Mouse (Mus musculus): ENCODE results near the gene Tcp11l2. TPM values are rescaled to one million over a fixed set of nuclear protein-coding genes. Genes with fewer than 3 reads are reported as not detected.

Tcp11l2 gene
- polyA plus RNA-seq, 1 experiment from 2014 or later = 36.2 TPM

- Histone ChIP-seq H3K9me3 (ENCODE audit: control insufficient read depth, low read length) (peaks cover 9% of the 10 kb centered on the region), H3K27me3 (ENCODE audit: control insufficient read depth, insufficient read depth, low read length) (no peaks in the 10 kb centered on the region), H3K36me3 (ENCODE audit: control insufficient read depth, insufficient read depth, low read length) (no peaks in the 10 kb centered on the region), H3K4me3 (ENCODE audit: control insufficient read depth in 1 of 2, insufficient read depth in 1 of 2, low read depth in 1 of 2, low read length in 2 of 2) (no peak overlapping the region), H3K4me1 (ENCODE audit: control insufficient read depth in 2 of 2, insufficient read depth in 2 of 2, low read length in 2 of 2) (peaks cover 3 to 4% of the 10 kb centered on the region in 2 experiments; a peak in 2 of 4 replicates), H3K4me2 (ENCODE audit: low read length) (no peak overlapping the region), H3K9ac (ENCODE audit: low read length) (no peak overlapping the region), H3K27ac (replicated peaks in 1 of 2; ENCODE audit: control insufficient read depth in 1 of 2, insufficient read depth in 1 of 2, low read depth in 2 of 2, low read length in 2 of 2) (no peak overlapping the region)
- 83% methylated on average over 4 of the region's 4 CpGs for WGBS
- ATAC-seq (ENCODE audit: insufficient number of reproducible peaks, insufficient read depth, low FRiP score, low read depth) = no peak
Observed at GRCm38 (mm10) chr10:84559986-84560385, 16.4 kb upstream of the Tcp11l2 start.

- no peak for ATAC-seq (ENCODE audit: insufficient number of reproducible peaks, insufficient read depth, low FRiP score, low read depth)
- H3K9me3 ChIP-seq (ENCODE audit: control insufficient read depth, low read length) = peaks cover 9% of the 10 kb centered on the region
- H3K4me2 ChIP-seq (ENCODE audit: low read length) = no peak overlapping the region
- H3K4me3 ChIP-seq (ENCODE audit: control insufficient read depth in 1 of 2, insufficient read depth in 1 of 2, low read depth in 1 of 2, low read length in 2 of 2) = no peak overlapping the region
- H3K27me3 ChIP-seq (ENCODE audit: control insufficient read depth, insufficient read depth, low read length) = no peaks in the 10 kb centered on the region
- WGBS = 73% methylated on average over 5 of the region's 5 CpGs
- H3K27ac ChIP-seq (replicated peaks in 1 of 2; ENCODE audit: control insufficient read depth in 1 of 2, insufficient read depth in 1 of 2, low read depth in 2 of 2, low read length in 2 of 2) = no peak overlapping the region
- H3K4me1 ChIP-seq (ENCODE audit: control insufficient read depth in 2 of 2, insufficient read depth in 2 of 2, low read length in 2 of 2) = peaks cover 3 to 4% of the 10 kb centered on the region in 2 experiments; a peak in 2 of 4 replicates
- H3K36me3 ChIP-seq (ENCODE audit: control insufficient read depth, insufficient read depth, low read length) = no peaks in the 10 kb centered on the region
- no peak overlapping the region for H3K9ac ChIP-seq (ENCODE audit: low read length)
Observed at GRCm38 (mm10) chr10:84562121-84562520, 14.3 kb upstream of the Tcp11l2 start.

- H3K27ac ChIP-seq (replicated peaks in 1 of 2; ENCODE audit: control insufficient read depth in 1 of 2, insufficient read depth in 1 of 2, low read depth in 2 of 2, low read length in 2 of 2) = no peak overlapping the region
- no peak overlapping the region for H3K4me3 ChIP-seq (ENCODE audit: control insufficient read depth in 1 of 2, insufficient read depth in 1 of 2, low read depth in 1 of 2, low read length in 2 of 2)
- H3K27me3 ChIP-seq (ENCODE audit: control insufficient read depth, insufficient read depth, low read length) = no peaks in the 10 kb centered on the region
- H3K9me3 ChIP-seq (ENCODE audit: control insufficient read depth, low read length) = peaks cover 8% of the 10 kb centered on the region
- H3K9ac ChIP-seq (ENCODE audit: low read length) = no peak overlapping the region
- 59% methylated on average over 13 of the region's 13 CpGs for WGBS
- H3K4me2 ChIP-seq (ENCODE audit: low read length) = no peak overlapping the region
- H3K4me1 ChIP-seq (ENCODE audit: control insufficient read depth in 2 of 2, insufficient read depth in 2 of 2, low read length in 2 of 2) = peaks cover 3 to 4% of the 10 kb centered on the region in 2 experiments; a peak in 2 of 4 replicates
- ATAC-seq (ENCODE audit: insufficient number of reproducible peaks, insufficient read depth, low FRiP score, low read depth) = peak; percentile 65; the same call in 1 of the 2 replicates
- H3K36me3 ChIP-seq (ENCODE audit: control insufficient read depth, insufficient read depth, low read length) = no peaks in the 10 kb centered on the region
Observed at GRCm38 (mm10) chr10:84562567-84563554, 13.6 kb upstream of the Tcp11l2 start.

DNA sequence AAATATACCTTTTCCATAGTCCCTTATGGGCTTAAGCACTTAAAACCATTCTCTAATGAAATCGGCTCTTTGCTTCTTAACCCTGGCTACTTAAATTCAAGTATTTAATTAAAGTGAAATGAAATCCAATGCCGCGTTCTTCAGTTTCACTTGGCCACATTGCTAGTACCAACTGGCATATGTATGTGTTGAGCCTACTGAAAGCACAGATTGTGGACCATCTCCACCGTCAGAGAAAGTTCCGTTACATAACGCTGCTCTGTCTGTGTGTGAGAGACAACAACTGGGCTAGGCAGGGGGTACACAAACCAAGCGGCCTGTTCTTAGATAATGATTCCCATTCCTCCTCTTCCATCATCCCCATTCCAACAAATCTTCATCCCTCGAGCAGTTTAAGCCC, 12.0 kb upstream of the Tcp11l2 start:
- WGBS = 74% methylated on average over 8 of the region's 8 CpGs
- Histone ChIP-seq H3K36me3 (ENCODE audit: control insufficient read depth, insufficient read depth, low read length) (no peaks in the 10 kb centered on the region), H3K4me1 (ENCODE audit: control insufficient read depth in 2 of 2, insufficient read depth in 2 of 2, low read length in 2 of 2) (peaks cover 3 to 4% of the 10 kb centered on the region in 2 experiments; a peak in 2 of 4 replicates), H3K27me3 (ENCODE audit: control insufficient read depth, insufficient read depth, low read length) (no peaks in the 10 kb centered on the region), H3K27ac (replicated peaks in 1 of 2; ENCODE audit: control insufficient read depth in 1 of 2, insufficient read depth in 1 of 2, low read depth in 2 of 2, low read length in 2 of 2) (no peak overlapping the region), H3K4me2 (ENCODE audit: low read length) (no peak overlapping the region), H3K4me3 (ENCODE audit: control insufficient read depth in 1 of 2, insufficient read depth in 1 of 2, low read depth in 1 of 2, low read length in 2 of 2) (no peak overlapping the region), H3K9ac (ENCODE audit: low read length) (no peak overlapping the region), H3K9me3 (ENCODE audit: control insufficient read depth, low read length) (no peaks in the 10 kb centered on the region)
- ATAC-seq (ENCODE audit: insufficient number of reproducible peaks, insufficient read depth, low FRiP score, low read depth) = no peak

- no peaks in the 10 kb centered on the region; a peak in 1 of 4 replicates for H3K4me1 ChIP-seq (ENCODE audit: control insufficient read depth in 2 of 2, insufficient read depth in 2 of 2, low read length in 2 of 2)
- H3K4me2 ChIP-seq (ENCODE audit: low read length) = no peak overlapping the region
- H3K27ac ChIP-seq (replicated peaks in 1 of 2; ENCODE audit: control insufficient read depth in 1 of 2, insufficient read depth in 1 of 2, low read depth in 2 of 2, low read length in 2 of 2) = no peak overlapping the region
- 68% methylated on average over 10 of the region's 10 CpGs for WGBS
- ATAC-seq (ENCODE audit: insufficient number of reproducible peaks, insufficient read depth, low FRiP score, low read depth) = no peak
- no peak overlapping the region for H3K4me3 ChIP-seq (ENCODE audit: control insufficient read depth in 1 of 2, insufficient read depth in 1 of 2, low read depth in 1 of 2, low read length in 2 of 2)
- no peaks in the 10 kb centered on the region for H3K36me3 ChIP-seq (ENCODE audit: control insufficient read depth, insufficient read depth, low read length)
- no peak overlapping the region for H3K9ac ChIP-seq (ENCODE audit: low read length)
- no peaks in the 10 kb centered on the region for H3K27me3 ChIP-seq (ENCODE audit: control insufficient read depth, insufficient read depth, low read length)
- no peaks in the 10 kb centered on the region for H3K9me3 ChIP-seq (ENCODE audit: control insufficient read depth, low read length)
Observed at GRCm38 (mm10) chr10:84571052-84571639, 5.3 kb upstream of the Tcp11l2 start.

GRCm38 (mm10) chr10:84573671-84574420, 2.6 kb upstream of the Tcp11l2 start:
- Histone ChIP-seq H3K4me3 (ENCODE audit: control insufficient read depth in 1 of 2, insufficient read depth in 1 of 2, low read depth in 1 of 2, low read length in 2 of 2) (no peak overlapping the region), H3K9me3 (ENCODE audit: control insufficient read depth, low read length) (no peaks in the 10 kb centered on the region), H3K4me1 (ENCODE audit: control insufficient read depth in 2 of 2, insufficient read depth in 2 of 2, low read length in 2 of 2) (peaks cover 7 to 16% of the 10 kb centered on the region in 2 experiments), H3K27ac (replicated peaks in 1 of 2; ENCODE audit: control insufficient read depth in 1 of 2, insufficient read depth in 1 of 2, low read depth in 2 of 2, low read length in 2 of 2) (no peak overlapping the region), H3K27me3 (ENCODE audit: control insufficient read depth, insufficient read depth, low read length) (no peaks in the 10 kb centered on the region), H3K36me3 (ENCODE audit: control insufficient read depth, insufficient read depth, low read length) (no peaks in the 10 kb centered on the region), H3K4me2 (ENCODE audit: low read length) (no peak overlapping the region), H3K9ac (ENCODE audit: low read length) (no peak overlapping the region)
- 54% methylated on average over 5 of the region's 5 CpGs for WGBS
- no peak for ATAC-seq (ENCODE audit: insufficient number of reproducible peaks, insufficient read depth, low FRiP score, low read depth)

DNA sequence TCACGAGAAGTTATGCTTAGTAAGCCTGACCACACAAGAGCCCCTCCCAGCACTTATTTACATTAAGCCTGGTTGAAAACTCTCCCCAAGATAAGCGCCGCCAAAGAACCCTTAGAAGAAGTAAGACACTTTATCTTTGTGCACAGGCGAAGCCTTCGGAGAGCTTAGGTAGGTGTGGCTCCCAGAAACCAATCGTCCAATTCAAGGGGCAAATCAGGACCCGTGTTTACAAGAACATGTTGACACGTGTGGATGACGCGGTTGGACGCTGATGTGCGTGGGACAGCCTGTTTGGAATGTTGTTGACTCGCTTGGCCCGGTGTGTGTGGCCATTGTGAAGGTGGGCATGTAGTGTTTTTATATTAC, 414 bp upstream of the Tcp11l2 start:
- Histone ChIP-seq H3K4me3 (ENCODE audit: control insufficient read depth in 1 of 2, insufficient read depth in 1 of 2, low read depth in 1 of 2, low read length in 2 of 2) (peak overlapping the region; percentile 92 to 98), H3K27me3 (ENCODE audit: control insufficient read depth, insufficient read depth, low read length) (no peaks in the 10 kb centered on the region), H3K27ac (replicated peaks in 1 of 2; ENCODE audit: control insufficient read depth in 1 of 2, insufficient read depth in 1 of 2, low read depth in 2 of 2, low read length in 2 of 2) (peak overlapping the region in 1 of 2 experiments; percentile 35; a peak in 1 of 4 replicates), H3K9me3 (ENCODE audit: control insufficient read depth, low read length) (no peaks in the 10 kb centered on the region), H3K9ac (ENCODE audit: low read length) (peak overlapping the region; percentile 48; the same call in 1 of the 2 replicates), H3K4me1 (ENCODE audit: control insufficient read depth in 2 of 2, insufficient read depth in 2 of 2, low read length in 2 of 2) (peaks cover 8 to 22% of the 10 kb centered on the region in 2 experiments), H3K4me2 (ENCODE audit: low read length) (peak overlapping the region; percentile 88), H3K36me3 (ENCODE audit: control insufficient read depth, insufficient read depth, low read length) (no peaks in the 10 kb centered on the region)
- 0% methylated on average over 14 of the region's 14 CpGs for WGBS
- peak; percentile 29 for ATAC-seq (ENCODE audit: insufficient number of reproducible peaks, insufficient read depth, low FRiP score, low read depth)
